Mouse (Mus musculus): ENCODE data around the gene Btbd35f24. TPM values are rescaled to one million over a fixed set of nuclear protein-coding genes. Genes with fewer than 3 reads are reported as not detected.
"Not testable (repeated sequence)": the region's sequence is repeated elsewhere in the genome, so short reads cannot be mapped to it uniquely, and the experiment has no call there.

Btbd35f24 gene
- not detected for total RNA-seq (2021)
- long read RNA-seq: 0 reads

DNA sequence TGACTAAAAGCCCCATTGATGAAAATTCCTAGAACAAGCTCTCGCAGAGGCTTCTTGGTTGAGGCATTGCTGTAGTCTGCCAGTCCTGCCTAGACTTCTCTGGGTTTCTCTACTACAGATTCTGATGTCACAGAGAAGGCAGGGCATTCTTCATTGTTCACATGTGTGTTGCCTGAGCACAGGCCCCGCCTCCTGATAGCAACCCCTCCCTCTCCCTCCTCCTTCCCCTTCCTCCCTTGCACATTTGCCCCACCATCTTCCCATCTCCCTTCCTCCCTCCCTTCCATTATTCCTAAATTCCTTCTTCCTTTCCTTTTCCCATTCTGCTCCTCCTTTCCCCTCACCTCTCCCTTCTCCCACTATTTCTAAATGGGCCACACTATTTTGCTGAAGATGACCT is at the start of gene Btbd35f24:
TSS of gene Btbd35f24 (minus strand) at position 101 of the 400 bp plus-strand sequence.
- DNase-seq (ENCODE audit: low spot score in 2 of 2): not testable (repeated sequence)

Other genes starting within 250 kb of the Btbd35f24 start
- gene Btbd35f23, start 119.0 kb downstream of the Btbd35f24 start, total RNA-seq (2021): not detected
- gene Btbd35f11, start 247.9 kb upstream of the Btbd35f24 start, total RNA-seq (2021): not detected

Measured in layer of hippocampus, postnatal 10 days (tissue).